Mouse (Mus musculus) neural tube, embryonic 12.5 days (tissue): ENCODE measurements around the gene Nefh. TPM values are rescaled to one million over a fixed set of nuclear protein-coding genes. Genes with fewer than 3 reads are reported as not detected.

ENCODE experiments used
- ATAC-seq: fragments of 200-750 bp; cut with Nextera tagmentation; 2 replicates; pipeline ENCODE4 v1.8.0; 2017; ENCODE audit warnings: low read depth, mild to moderate bottlenecking, moderate TSS enrichment, moderate library complexity; ENCODE audit not compliant: low FRiP score
- H3K27ac ChIP-seq: fragments of 300-500 bp; sonication (generic); 2 replicates; pipeline ENCODE4 v1.5.1; 2016
- H3K27me3 ChIP-seq: fragments of 300-500 bp; sonication (generic); replicated peaks from 2 replicates; pipeline ENCODE4 v1.6.1; 2016; ENCODE audit warnings: mild to moderate bottlenecking
- H3K36me3 ChIP-seq: fragments of 300-500 bp; sonication (generic); 2 replicates; pipeline ENCODE4 v1.6.1; 2016; ENCODE audit warnings: mild to moderate bottlenecking
- H3K4me1 ChIP-seq: fragments of 300-500 bp; sonication (generic); 2 replicates; pipeline ENCODE4 v1.6.1; 2016
- H3K4me2 ChIP-seq: fragments of 300-500 bp; sonication (generic); replicated peaks from 2 replicates; pipeline ENCODE4 v1.6.1; 2016; ENCODE audit warnings: mild to moderate bottlenecking
- H3K4me3 ChIP-seq: fragments of 300-500 bp; sonication (generic); 2 replicates; pipeline ENCODE4 v1.5.1; 2016
- H3K9ac ChIP-seq: fragments of 300-500 bp; sonication (generic); 2 replicates; pipeline ENCODE4 v1.6.1; 2016; ENCODE audit warnings: mild to moderate bottlenecking
- H3K9me3 ChIP-seq: fragments of 300-500 bp; sonication (generic); 2 replicates; pipeline ENCODE4 v1.6.1; 2016; ENCODE audit warnings: mild to moderate bottlenecking
- WGBS: fragments of 180-500 bp; shearing (Covaris S2); methylation state at CpG from one replicate; pipeline ENCODE4 v1.1.7; 2016; 5-methylcytosine and 5-hydroxymethylcytosine counted together
- polyA plus RNA-seq: library from polyadenylated mRNA; unstranded; fragments of >200 nt; fragmentation: Nextera tagmentation; extraction: Ambion mirVana; gene quantifications from 2 replicates; pipeline ENCODE4 v1.2.1, GENCODE M21; 2016

Nefh gene
- polyA plus RNA-seq, 1 experiment from 2014 or later: 5.4 TPM

- H3K4me2 ChIP-seq: no peak overlapping the region
- no peak overlapping the region for H3K27ac ChIP-seq
- H3K4me3 ChIP-seq: no peak overlapping the region
- H3K9ac ChIP-seq: no peak overlapping the region
- WGBS: 81% methylated on average over 11 of the region's 11 CpGs
- H3K27me3 ChIP-seq: peaks cover 4% of the 10 kb centered on the region; the same call in 1 of the 2 replicates
- no peaks in the 10 kb centered on the region for H3K9me3 ChIP-seq
- H3K4me1 ChIP-seq: no peaks in the 10 kb centered on the region
- H3K36me3 ChIP-seq: no peaks in the 10 kb centered on the region
- no peak for ATAC-seq
Observed at GRCm38 (mm10) chr11:4974376-4975122, 26.7 kb upstream of the Nefh start.

GRCm38 (mm10) chr11:4973871-4974256, 26.0 kb upstream of the Nefh start:
- Histone ChIP-seq H3K27me3 (peaks cover 4% of the 10 kb centered on the region; the same call in 1 of the 2 replicates), H3K27ac (no peak overlapping the region), H3K9me3 (no peaks in the 10 kb centered on the region), H3K4me1 (no peaks in the 10 kb centered on the region), H3K4me2 (no peak overlapping the region), H3K9ac (no peak overlapping the region), H3K36me3 (no peaks in the 10 kb centered on the region), H3K4me3 (no peak overlapping the region)
- 94% methylated on average over 2 of the region's 2 CpGs for WGBS
- ATAC-seq: no peak

- no peaks in the 10 kb centered on the region for H3K9me3 ChIP-seq
- H3K27ac ChIP-seq: no peak overlapping the region
- peak; percentile 33; the same call in 1 of the 2 replicates for ATAC-seq
- no peak overlapping the region for H3K4me3 ChIP-seq
- no peaks in the 10 kb centered on the region for H3K4me1 ChIP-seq
- no peak overlapping the region for H3K9ac ChIP-seq
- no peak overlapping the region for H3K4me2 ChIP-seq
- H3K36me3 ChIP-seq: no peaks in the 10 kb centered on the region
- peaks cover 4% of the 10 kb centered on the region; the same call in 1 of the 2 replicates for H3K27me3 ChIP-seq
- 60% methylated on average over 13 of the region's 13 CpGs for WGBS
Observed at GRCm38 (mm10) chr11:4972967-4973870, 25.4 kb upstream of the Nefh start.

GRCm38 (mm10) chr11:4968376-4968775, 20.5 kb upstream of the Nefh start:
- Histone ChIP-seq H3K9ac (no peak overlapping the region), H3K27ac (no peak overlapping the region), H3K4me3 (no peak overlapping the region), H3K4me1 (peaks cover 5% of the 10 kb centered on the region; the same call in 1 of the 2 replicates), H3K27me3 (no peaks in the 10 kb centered on the region), H3K36me3 (no peaks in the 10 kb centered on the region), H3K9me3 (no peaks in the 10 kb centered on the region), H3K4me2 (no peak overlapping the region)
- ATAC-seq: no peak
- WGBS: 65% methylated on average over 10 of the region's 10 CpGs

GRCm38 (mm10) chr11:4967549-4967948, 19.7 kb upstream of the Nefh start:
- no peaks in the 10 kb centered on the region for H3K36me3 ChIP-seq
- H3K4me2 ChIP-seq: no peak overlapping the region
- H3K27ac ChIP-seq: no peak overlapping the region
- H3K4me3 ChIP-seq: no peak overlapping the region
- no peaks in the 10 kb centered on the region for H3K27me3 ChIP-seq
- H3K4me1 ChIP-seq: peaks cover 5% of the 10 kb centered on the region; the same call in 1 of the 2 replicates
- 60% methylated on average over 2 of the region's 2 CpGs for WGBS
- no peaks in the 10 kb centered on the region for H3K9me3 ChIP-seq
- H3K9ac ChIP-seq: no peak overlapping the region
- no peak for ATAC-seq

- Histone ChIP-seq H3K9me3 (no peaks in the 10 kb centered on the region), H3K4me2 (no peak overlapping the region), H3K27ac (no peak overlapping the region), H3K4me3 (no peak overlapping the region), H3K9ac (no peak overlapping the region), H3K4me1 (peaks cover 5% of the 10 kb centered on the region; the same call in 1 of the 2 replicates), H3K27me3 (no peaks in the 10 kb centered on the region), H3K36me3 (no peaks in the 10 kb centered on the region)
- ATAC-seq: no peak
- 65% methylated on average over 5 of the region's 5 CpGs for WGBS
Observed at GRCm38 (mm10) chr11:4966888-4967287, 19.0 kb upstream of the Nefh start.

- H3K36me3 ChIP-seq: no peaks in the 10 kb centered on the region
- H3K9me3 ChIP-seq: no peaks in the 10 kb centered on the region
- peaks cover 5% of the 10 kb centered on the region; the same call in 1 of the 2 replicates for H3K4me1 ChIP-seq
- WGBS: 72% methylated on average over 2 of the region's 2 CpGs
- no peaks in the 10 kb centered on the region for H3K27me3 ChIP-seq
- H3K27ac ChIP-seq: no peak overlapping the region
- no peak overlapping the region for H3K9ac ChIP-seq
- no peak overlapping the region for H3K4me3 ChIP-seq
- ATAC-seq: no peak
- no peak overlapping the region for H3K4me2 ChIP-seq
Observed at GRCm38 (mm10) chr11:4966325-4966724, 18.5 kb upstream of the Nefh start.

- no peaks in the 10 kb centered on the region for H3K36me3 ChIP-seq
- H3K27ac ChIP-seq: no peak overlapping the region
- no peak overlapping the region for H3K4me3 ChIP-seq
- no peaks in the 10 kb centered on the region for H3K9me3 ChIP-seq
- H3K27me3 ChIP-seq: no peaks in the 10 kb centered on the region
- ATAC-seq: no peak
- H3K4me1 ChIP-seq: peaks cover 5% of the 10 kb centered on the region; the same call in 1 of the 2 replicates
- no peak overlapping the region for H3K9ac ChIP-seq
- WGBS: 34% methylated on average over 6 of the region's 6 CpGs
- H3K4me2 ChIP-seq: no peak overlapping the region
Observed at GRCm38 (mm10) chr11:4963099-4963808, 15.4 kb upstream of the Nefh start.

GRCm38 (mm10) chr11:4953918-4954317, 6.1 kb upstream of the Nefh start:
- under 1% methylated on average over 8 of the region's 8 CpGs for WGBS
- H3K27ac ChIP-seq: no peak overlapping the region
- no peak overlapping the region for H3K4me3 ChIP-seq
- no peak overlapping the region for H3K9ac ChIP-seq
- H3K36me3 ChIP-seq: no peaks in the 10 kb centered on the region
- H3K4me2 ChIP-seq: peak overlapping the region; percentile 18; the same call in 1 of the 2 replicates
- peaks cover 13% of the 10 kb centered on the region for H3K4me1 ChIP-seq
- no peak for ATAC-seq
- peaks cover 53% of the 10 kb centered on the region for H3K27me3 ChIP-seq
- no peaks in the 10 kb centered on the region for H3K9me3 ChIP-seq

GRCm38 (mm10) chr11:4953401-4953800, 5.5 kb upstream of the Nefh start:
- Histone ChIP-seq H3K27ac (no peak overlapping the region), H3K4me1 (peaks cover 17% of the 10 kb centered on the region), H3K9me3 (no peaks in the 10 kb centered on the region), H3K4me2 (peak overlapping the region; percentile 18; the same call in 1 of the 2 replicates), H3K36me3 (no peaks in the 10 kb centered on the region), H3K27me3 (peaks cover 58% of the 10 kb centered on the region), H3K4me3 (no peak overlapping the region), H3K9ac (no peak overlapping the region)
- WGBS: 5% methylated on average over 6 of the region's 6 CpGs
- ATAC-seq: no peak

GRCm38 (mm10) chr11:4949256-4950044, 1.6 kb upstream of the Nefh start:
- WGBS: 6% methylated on average over 23 of the region's 23 CpGs

More at GRCm38 (mm10) chr11:4949256-4950044, 1.6 kb upstream of the Nefh start:
- Histone ChIP-seq H3K4me3 (peak overlapping the region; percentile 5; the same call in 1 of the 2 replicates), H3K27me3 (peaks cover 98% of the 10 kb centered on the region), H3K9me3 (no peaks in the 10 kb centered on the region), H3K4me1 (peaks cover 33% of the 10 kb centered on the region), H3K9ac (no peak overlapping the region), H3K27ac (no peak overlapping the region), H3K36me3 (no peaks in the 10 kb centered on the region), H3K4me2 (peak overlapping the region; percentile 85)
- ATAC-seq: no peak
